Mouse (Mus musculus) lung, adult 2 months (tissue): ENCODE measurements around the gene Ankrd45.

ENCODE experiments used
- CTCF ChIP-seq: fragments of 200-500 bp; IDR thresholded peaks from 2 replicates; pipeline ENCODE4 v1.5.1; 2011; ENCODE audit warnings: mild to moderate bottlenecking, low read length, control low read depth; ENCODE audit not compliant: insufficient read depth
- POLR2A ChIP-seq: fragments of 200-500 bp; IDR thresholded peaks from 2 replicates; pipeline ENCODE4 v1.6.1; 2011; ENCODE audit warnings: low read depth, mild to moderate bottlenecking, control low read depth, low read length, borderline replicate concordance; ENCODE audit errors: extremely low read depth

- no peak for TF ChIP-seq CTCF
- TF ChIP-seq POLR2A, result no peak
Measured at GRCm38 (mm10) chr1:161142531-161143159, at the start of gene Ankrd45.
